Mouse (Mus musculus) kidney, postnatal 0 days (tissue): ENCODE data around the gene Car2. TPM values are rescaled to one million over a fixed set of nuclear protein-coding genes. Genes with fewer than 3 reads are reported as not detected.
A peak's percentile ranks its signal among the peaks of the same experiment; 100 is the strongest.

Experiments used
- ATAC-seq: fragments of 200-750 bp; cut with Nextera tagmentation; replicated peaks from 2 replicates; pipeline ENCODE4 v1.8.0; 2017; ENCODE audit warnings: low read depth, moderate number of reproducible peaks, moderate TSS enrichment, moderate library complexity; ENCODE audit not compliant: low FRiP score
- DNase-seq: peaks from one replicate; pipeline ENCODE4 v3.0.0-alpha.2; 2016; ENCODE audit warnings: low spot score
- H3K27ac ChIP-seq: fragments of 300-500 bp; sonication (generic); 2 replicates; pipeline ENCODE4 v1.5.1; 2014; ENCODE audit warnings: mild to moderate bottlenecking
- H3K27me3 ChIP-seq: fragments of 300-500 bp; sonication (generic); 2 replicates; pipeline ENCODE4 v1.6.1; 2014; ENCODE audit warnings: low read length, mixed read lengths; ENCODE audit not compliant: insufficient read depth
- H3K36me3 ChIP-seq: fragments of 300-500 bp; sonication (generic); 2 replicates; pipeline ENCODE4 v1.6.1; 2014; ENCODE audit warnings: low read length, mixed read lengths; ENCODE audit not compliant: insufficient read depth
- H3K4me1 ChIP-seq: fragments of 300-500 bp; sonication (generic); replicated peaks from 2 replicates; pipeline ENCODE4 v1.6.1; 2014; ENCODE audit warnings: antibody characterized with exemption, low read length, mixed read lengths; ENCODE audit not compliant: insufficient read depth
- H3K4me2 ChIP-seq: fragments of 300-500 bp; sonication (generic); 2 replicates; pipeline ENCODE4 v1.6.1; 2014; ENCODE audit warnings: mild to moderate bottlenecking, low read length, moderate library complexity, mixed read lengths
- H3K4me3 ChIP-seq: fragments of 300-500 bp; sonication (generic); replicated peaks from 2 replicates; pipeline ENCODE4 v1.5.1; 2014; ENCODE audit warnings: low read depth, low read length
- H3K9ac ChIP-seq: fragments of 300-500 bp; sonication (generic); 2 replicates; pipeline ENCODE4 v1.6.1; 2014; ENCODE audit warnings: low read depth, low read length
- H3K9me3 ChIP-seq: fragments of 300-500 bp; sonication (generic); replicated peaks from 2 replicates; pipeline ENCODE4 v1.6.1; 2016; ENCODE audit warnings: low read length, inconsistent platforms, mixed read lengths
- CTCF ChIP-seq: IDR thresholded peaks from 2 replicates; pipeline ENCODE4 v1.5.1; 2016; ENCODE audit warnings: antibody characterized with exemption, low read depth, mild to moderate bottlenecking, moderate library complexity
- WGBS: fragments of 180-500 bp; shearing (Covaris S2); extraction: QIAGEN DNeasy Blood & Tissue Kit; methylation state at CpG from one replicate; pipeline ENCODE4 v1.1.7; 2014; 5-methylcytosine and 5-hydroxymethylcytosine counted together
- polyA plus RNA-seq: library from polyadenylated mRNA; unstranded; fragments of >200 nt; fragmentation: Nextera tagmentation; extraction: Ambion mirVana; gene quantifications from 2 replicates; pipeline ENCODE4 v1.2.1, GENCODE M21; 2015

Gene Car2
- polyA plus RNA-seq, 1 experiment from 2014 or later: 206 TPM

- ATAC-seq (no peak), DNase-seq (no peak)
- no peak for TF ChIP-seq CTCF
- Histone ChIP-seq H3K9ac (no peak overlapping the region), H3K36me3 (no peaks in the 10 kb centered on the region), H3K27me3 (no peaks in the 10 kb centered on the region), H3K4me2 (no peak overlapping the region), H3K27ac (no peak overlapping the region), H3K4me1 (0 out of 2 replicates have a peak, but pooled peaks cover 3% of the 10 kb centered on the region), H3K9me3 (no peaks in the 10 kb centered on the region), H3K4me3 (no peak overlapping the region)
- 68% methylated on average over 3 of the region's 3 CpGs for WGBS
Measured at GRCm38 (mm10) chr3:14857874-14858273, 28.2 kb upstream of the Car2 start.

DNA sequence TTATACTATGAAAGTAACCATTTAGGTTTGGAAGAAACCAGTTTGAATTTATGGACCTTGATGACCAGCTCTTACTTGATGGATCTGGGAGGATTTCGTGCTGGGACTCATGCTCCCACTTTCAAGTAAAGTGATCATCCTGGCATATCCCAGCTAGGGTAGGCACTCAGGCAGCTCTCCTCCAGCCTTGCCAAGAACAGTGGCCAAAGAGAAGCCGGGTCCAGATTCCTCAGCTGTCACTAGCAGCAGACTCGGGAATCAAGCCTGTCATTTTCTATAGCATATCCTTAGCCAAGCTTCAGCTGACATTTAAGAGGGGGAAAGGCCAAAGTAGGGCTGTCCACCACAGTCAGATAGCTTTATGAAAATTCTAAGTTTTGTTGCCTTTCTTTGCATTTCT, 25.8 kb upstream of the Car2 start:
- no peaks in the 10 kb centered on the region for H3K27me3 ChIP-seq
- H3K4me2 ChIP-seq: no peak overlapping the region
- H3K4me1 ChIP-seq: peaks cover 3% of the 10 kb centered on the region; the same call in 1 of the 2 replicates
- DNase-seq (no peak), ATAC-seq (no peak)
- H3K9ac ChIP-seq: no peak overlapping the region
- no peaks in the 10 kb centered on the region for H3K9me3 ChIP-seq
- TF ChIP-seq CTCF: no peak
- no peaks in the 10 kb centered on the region for H3K36me3 ChIP-seq
- H3K27ac ChIP-seq: no peak overlapping the region
- H3K4me3 ChIP-seq: no peak overlapping the region
- WGBS: 69% methylated on average over 3 of the region's 3 CpGs

DNA sequence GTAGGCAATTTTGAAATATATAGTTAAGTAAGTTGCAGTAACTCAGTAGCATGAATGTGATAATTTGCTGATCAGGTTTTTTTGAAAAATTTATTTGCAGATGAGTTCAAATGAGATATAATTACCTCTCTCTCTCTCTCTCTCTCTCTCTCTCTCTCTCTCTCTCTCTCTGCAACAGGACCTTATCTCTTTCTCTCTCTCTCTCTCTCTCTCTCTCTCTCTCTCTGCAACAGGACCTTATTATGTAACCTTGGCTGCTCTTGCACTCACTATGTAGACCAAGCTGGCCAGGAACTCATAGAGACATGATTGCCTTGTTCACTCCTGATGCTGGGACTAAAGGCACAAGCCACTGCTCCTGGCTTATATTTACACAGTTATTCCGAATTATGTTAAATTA, 24.9 kb upstream of the Car2 start:
- Histone ChIP-seq H3K4me1 (peaks cover 3% of the 10 kb centered on the region; the same call in 1 of the 2 replicates), H3K36me3 (no peaks in the 10 kb centered on the region), H3K27ac (no peak overlapping the region), H3K27me3 (no peaks in the 10 kb centered on the region), H3K4me3 (no peak overlapping the region), H3K4me2 (no peak overlapping the region), H3K9me3 (no peaks in the 10 kb centered on the region), H3K9ac (no peak overlapping the region)
- no peak for DNase-seq
- ATAC-seq: no peak
- TF ChIP-seq CTCF: no peak
- 87% methylated on average over 1 of the region's 1 CpGs for WGBS

GRCm38 (mm10) chr3:14861787-14862186, 24.3 kb upstream of the Car2 start:
- WGBS: 26% methylated on average over 4 of the region's 4 CpGs
- peaks cover 3% of the 10 kb centered on the region; the same call in 1 of the 2 replicates for H3K4me1 ChIP-seq
- no peaks in the 10 kb centered on the region for H3K27me3 ChIP-seq
- TF ChIP-seq CTCF: no peak
- H3K4me2 ChIP-seq: no peak overlapping the region
- H3K9me3 ChIP-seq: no peaks in the 10 kb centered on the region
- H3K4me3 ChIP-seq: no peak overlapping the region
- DNase-seq: no peak
- H3K36me3 ChIP-seq: no peaks in the 10 kb centered on the region
- no peak overlapping the region for H3K27ac ChIP-seq
- ATAC-seq: no peak
- no peak overlapping the region for H3K9ac ChIP-seq

GRCm38 (mm10) chr3:14862654-14863021, 23.4 kb upstream of the Car2 start:
- DNase-seq (no peak), ATAC-seq (peak; percentile 72; the same call in 1 of the 2 replicates)
- 1% methylated on average over 9 of the region's 9 CpGs for WGBS
- Histone ChIP-seq H3K36me3 (no peaks in the 10 kb centered on the region), H3K4me1 (peaks cover 3% of the 10 kb centered on the region; the same call in 1 of the 2 replicates), H3K9ac (no peak overlapping the region), H3K4me2 (peak overlapping the region; percentile 67), H3K27me3 (no peaks in the 10 kb centered on the region), H3K27ac (no peak overlapping the region), H3K4me3 (peak overlapping the region; percentile 22), H3K9me3 (no peaks in the 10 kb centered on the region)
- TF ChIP-seq CTCF: no peak

GRCm38 (mm10) chr3:14863022-14863711, 22.9 kb upstream of the Car2 start, which contains the start of gene Car3:
Gene Car3 (plus strand): TSS chr3:14863512.
- Histone ChIP-seq H3K27me3 (no peaks in the 10 kb centered on the region), H3K36me3 (no peaks in the 10 kb centered on the region), H3K4me3 (peak within 1 kb of the TSS; percentile 22), H3K9ac (no peak within 1 kb of the TSS), H3K4me1 (peaks cover 3% of the 10 kb centered on the region; the same call in 1 of the 2 replicates), H3K27ac (no peak within 1 kb of the TSS), H3K4me2 (peak within 1 kb of the TSS; percentile 67), H3K9me3 (no peaks in the 10 kb centered on the region)
- WGBS: 4% methylated on average over 18 of the region's 18 CpGs
- DNase-seq: peak; percentile 62
- no peak for TF ChIP-seq CTCF
- peak; percentile 86 for ATAC-seq
